Mouse (Mus musculus): ENCODE data around the gene Vat1.

DNA sequence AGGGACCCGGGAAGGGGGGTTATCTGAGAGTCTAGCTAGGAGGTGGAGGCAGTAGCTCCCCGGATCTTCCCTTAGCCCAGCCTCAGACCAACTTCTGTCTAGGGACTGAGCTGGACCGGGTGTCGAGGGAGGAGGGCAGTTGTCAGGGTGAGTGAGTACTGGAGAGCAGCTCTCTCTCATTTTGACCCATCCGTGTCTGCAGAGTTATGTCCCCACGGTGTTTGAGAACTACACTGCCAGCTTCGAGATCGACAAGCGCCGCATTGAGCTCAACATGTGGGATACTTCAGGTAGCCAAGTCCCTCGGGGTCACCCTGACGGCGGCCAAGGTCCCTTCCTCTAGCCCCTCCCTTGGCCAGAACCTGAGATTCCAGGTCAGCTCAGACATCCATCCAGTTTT is 2.7 kb upstream of the Vat1 start:
- TF ChIP-seq CTCF (IDR thresholded peaks at IDR 0.05; ENCODE audit: insufficient read depth, low read length) (no peak), POLR2A (IDR thresholded peaks at IDR 0.05; ENCODE audit: borderline replicate concordance, extremely low read depth, low read depth, low read length) (no peak)
